Mouse (Mus musculus): ENCODE measurements around the gene Errfi1. TPM values are rescaled to one million over a fixed set of nuclear protein-coding genes. Genes with fewer than 3 reads are reported as not detected.

The Errfi1 gene
- polyA plus RNA-seq (2016; fragmentation: Nextera tagmentation; extraction: Ambion mirVana), result 56.1 and 60.3 TPM in 2 replicates

GRCm38 (mm10) chr4:150853680-150854461, at the start of gene Errfi1:
Errfi1 (plus strand) TSS chr4:150853919.
- Histone ChIP-seq H3K4me3 (peak within 1 kb of the TSS; percentile 88), H3K4me1 (peaks cover 24% of the 10 kb centered on the region), H3K27ac (peak within 1 kb of the TSS; percentile 97; the same call in 1 of the 2 replicates), H3K27me3 (replicated peaks) (no peaks in the 10 kb centered on the region), H3K36me3 (no peaks in the 10 kb centered on the region), H3K9me3 (no peaks in the 10 kb centered on the region), H3K9ac (0 out of 2 replicates have a peak within 1 kb of the TSS, but pooled peaks have one; percentile 30), H3K4me2 (replicated peaks) (peak within 1 kb of the TSS; percentile 63)
- ATAC-seq (ENCODE audit: low FRiP score, low read depth), result peak; percentile 21; the same call in 1 of the 2 replicates
- 40% methylated on average over 13 of the region's 13 CpGs for WGBS

- H3K36me3 ChIP-seq, result no peaks in the 10 kb centered on the region
- H3K9me3 ChIP-seq, result no peaks in the 10 kb centered on the region
- no peak overlapping the region for H3K9ac ChIP-seq
- no peak for ATAC-seq (ENCODE audit: low FRiP score, low read depth)
- peaks cover 15% of the 10 kb centered on the region; the same call in 1 of the 2 replicates for H3K4me1 ChIP-seq
- H3K4me3 ChIP-seq, result no peak overlapping the region
- 50% methylated on average over 6 of the region's 6 CpGs for WGBS
- no peak overlapping the region for H3K27ac ChIP-seq
- H3K27me3 ChIP-seq (replicated peaks), result no peaks in the 10 kb centered on the region
- no peak overlapping the region for H3K4me2 ChIP-seq (replicated peaks)
Observed at GRCm38 (mm10) chr4:150804204-150804603, 49.5 kb upstream of the Errfi1 start.

- no peak overlapping the region for H3K4me3 ChIP-seq
- H3K27me3 ChIP-seq (replicated peaks), result no peaks in the 10 kb centered on the region
- H3K9ac ChIP-seq, result no peak overlapping the region
- H3K4me2 ChIP-seq (replicated peaks), result no peak overlapping the region
- peaks cover 10% of the 10 kb centered on the region; the same call in 1 of the 2 replicates for H3K4me1 ChIP-seq
- H3K27ac ChIP-seq, result no peak overlapping the region
- H3K36me3 ChIP-seq, result no peaks in the 10 kb centered on the region
- no peak for ATAC-seq (ENCODE audit: low FRiP score, low read depth)
- H3K9me3 ChIP-seq, result no peaks in the 10 kb centered on the region
- WGBS, result 81% methylated on average over 20 of the region's 20 CpGs
Observed at GRCm38 (mm10) chr4:150807727-150808470, 45.8 kb upstream of the Errfi1 start.

GRCm38 (mm10) chr4:150808471-150808847, 45.3 kb upstream of the Errfi1 start:
- no peak overlapping the region for H3K4me2 ChIP-seq (replicated peaks)
- no peaks in the 10 kb centered on the region for H3K27me3 ChIP-seq (replicated peaks)
- no peak overlapping the region for H3K9ac ChIP-seq
- H3K4me1 ChIP-seq, result peaks cover 10% of the 10 kb centered on the region; the same call in 1 of the 2 replicates
- ATAC-seq (ENCODE audit: low FRiP score, low read depth), result no peak
- H3K36me3 ChIP-seq, result no peaks in the 10 kb centered on the region
- no peak overlapping the region for H3K27ac ChIP-seq
- no peaks in the 10 kb centered on the region for H3K9me3 ChIP-seq
- H3K4me3 ChIP-seq, result no peak overlapping the region
- WGBS, result 78% methylated on average over 12 of the region's 12 CpGs

GRCm38 (mm10) chr4:150809323-150809722, 44.4 kb upstream of the Errfi1 start:
- 56% methylated on average over 9 of the region's 9 CpGs for WGBS
- H3K36me3 ChIP-seq, result no peaks in the 10 kb centered on the region
- no peak overlapping the region for H3K9ac ChIP-seq
- H3K4me2 ChIP-seq (replicated peaks), result no peak overlapping the region
- ATAC-seq (ENCODE audit: low FRiP score, low read depth), result no peak
- peaks cover 6% of the 10 kb centered on the region; the same call in 1 of the 2 replicates for H3K4me1 ChIP-seq
- H3K4me3 ChIP-seq, result no peak overlapping the region
- no peaks in the 10 kb centered on the region for H3K9me3 ChIP-seq
- H3K27ac ChIP-seq, result no peak overlapping the region
- no peaks in the 10 kb centered on the region for H3K27me3 ChIP-seq (replicated peaks)

GRCm38 (mm10) chr4:150815144-150815543, 38.6 kb upstream of the Errfi1 start:
- Histone ChIP-seq H3K4me1 (peaks cover 7% of the 10 kb centered on the region), H3K27ac (no peak overlapping the region), H3K9me3 (no peaks in the 10 kb centered on the region), H3K4me3 (no peak overlapping the region), H3K27me3 (replicated peaks) (no peaks in the 10 kb centered on the region), H3K36me3 (no peaks in the 10 kb centered on the region), H3K9ac (no peak overlapping the region), H3K4me2 (replicated peaks) (no peak overlapping the region)
- no peak for ATAC-seq (ENCODE audit: low FRiP score, low read depth)
- 79% methylated on average over 4 of the region's 4 CpGs for WGBS

- no peak overlapping the region for H3K27ac ChIP-seq
- no peak overlapping the region for H3K4me3 ChIP-seq
- 75% methylated on average over 13 of the region's 13 CpGs for WGBS
- no peaks in the 10 kb centered on the region for H3K9me3 ChIP-seq
- no peaks in the 10 kb centered on the region for H3K36me3 ChIP-seq
- ATAC-seq (ENCODE audit: low FRiP score, low read depth), result no peak
- no peak overlapping the region for H3K4me2 ChIP-seq (replicated peaks)
- H3K27me3 ChIP-seq (replicated peaks), result no peaks in the 10 kb centered on the region
- peaks cover 7% of the 10 kb centered on the region for H3K4me1 ChIP-seq
- no peak overlapping the region for H3K9ac ChIP-seq
Observed at GRCm38 (mm10) chr4:150816414-150816951, 37.2 kb upstream of the Errfi1 start.

- H3K9ac ChIP-seq, result no peak overlapping the region
- H3K4me3 ChIP-seq, result no peak overlapping the region
- peaks cover 18% of the 10 kb centered on the region for H3K4me1 ChIP-seq
- no peaks in the 10 kb centered on the region for H3K36me3 ChIP-seq
- no peak overlapping the region for H3K4me2 ChIP-seq (replicated peaks)
- 72% methylated on average over 12 of the region's 12 CpGs for WGBS
- H3K9me3 ChIP-seq, result no peaks in the 10 kb centered on the region
- no peak overlapping the region for H3K27ac ChIP-seq
- no peaks in the 10 kb centered on the region for H3K27me3 ChIP-seq (replicated peaks)
- no peak for ATAC-seq (ENCODE audit: low FRiP score, low read depth)
Observed at GRCm38 (mm10) chr4:150819126-150819910, 34.4 kb upstream of the Errfi1 start.

- no peak overlapping the region for H3K4me2 ChIP-seq (replicated peaks)
- no peak overlapping the region for H3K27ac ChIP-seq
- H3K4me3 ChIP-seq, result no peak overlapping the region
- peaks cover 27% of the 10 kb centered on the region for H3K4me1 ChIP-seq
- H3K9me3 ChIP-seq, result no peaks in the 10 kb centered on the region
- no peak for ATAC-seq (ENCODE audit: low FRiP score, low read depth)
- H3K27me3 ChIP-seq (replicated peaks), result 0 out of 2 replicates have a peak, but pooled peaks cover 3% of the 10 kb centered on the region
- WGBS, result 83% methylated on average over 8 of the region's 8 CpGs
- H3K9ac ChIP-seq, result no peak overlapping the region
- no peaks in the 10 kb centered on the region for H3K36me3 ChIP-seq
Observed at GRCm38 (mm10) chr4:150821381-150821780, 32.3 kb upstream of the Errfi1 start.

GRCm38 (mm10) chr4:150822624-150823023, 31.1 kb upstream of the Errfi1 start:
- Histone ChIP-seq H3K27me3 (replicated peaks) (0 out of 2 replicates have a peak, but pooled peaks cover 3% of the 10 kb centered on the region), H3K4me3 (no peak overlapping the region), H3K9me3 (no peaks in the 10 kb centered on the region), H3K9ac (no peak overlapping the region), H3K4me1 (peaks cover 30% of the 10 kb centered on the region), H3K27ac (no peak overlapping the region), H3K4me2 (replicated peaks) (no peak overlapping the region), H3K36me3 (no peaks in the 10 kb centered on the region)
- WGBS, result 79% methylated on average over 9 of the region's 9 CpGs
- ATAC-seq (ENCODE audit: low FRiP score, low read depth), result no peak

- H3K4me1 ChIP-seq, result peaks cover 27% of the 10 kb centered on the region
- H3K4me2 ChIP-seq (replicated peaks), result no peak overlapping the region
- 0 out of 2 replicates have a peak, but pooled peaks cover 3% of the 10 kb centered on the region for H3K27me3 ChIP-seq (replicated peaks)
- 40% methylated on average over 24 of the region's 24 CpGs for WGBS
- no peaks in the 10 kb centered on the region for H3K36me3 ChIP-seq
- no peak overlapping the region for H3K4me3 ChIP-seq
- H3K9ac ChIP-seq, result no peak overlapping the region
- H3K9me3 ChIP-seq, result no peaks in the 10 kb centered on the region
- ATAC-seq (ENCODE audit: low FRiP score, low read depth), result no peak
- H3K27ac ChIP-seq, result no peak overlapping the region
Observed at GRCm38 (mm10) chr4:150823614-150824480, 29.9 kb upstream of the Errfi1 start.
